Mouse (Mus musculus) liver, embryonic 12.5 days (tissue): ENCODE measurements around the gene Gm20458. TPM values are rescaled to one million over a fixed set of nuclear protein-coding genes. Genes with fewer than 3 reads are reported as not detected.

Source experiments
- ATAC-seq: fragments of 200-750 bp; cut with Nextera tagmentation; 2 replicates; pipeline ENCODE4 v1.8.0; 2017; ENCODE audit warnings: moderate number of reproducible peaks, mild to moderate bottlenecking, moderate library complexity
- H3K27ac ChIP-seq: fragments of 300-500 bp; sonication (generic); 2 replicates; pipeline ENCODE4 v1.5.1; 2016; ENCODE audit warnings: mild to moderate bottlenecking
- H3K27me3 ChIP-seq: fragments of 300-500 bp; sonication (generic); replicated peaks from 2 replicates; pipeline ENCODE4 v1.6.1; 2016; ENCODE audit warnings: mild to moderate bottlenecking, moderate library complexity
- H3K36me3 ChIP-seq: fragments of 300-500 bp; sonication (generic); 2 replicates; pipeline ENCODE4 v1.6.1; 2016; ENCODE audit warnings: mild to moderate bottlenecking, moderate library complexity
- H3K4me1 ChIP-seq: fragments of 300-500 bp; sonication (generic); 2 replicates; pipeline ENCODE4 v1.6.1; 2016
- H3K4me2 ChIP-seq: fragments of 300-500 bp; sonication (generic); 2 replicates; pipeline ENCODE4 v1.6.1; 2016; ENCODE audit warnings: mild to moderate bottlenecking, moderate library complexity
- H3K4me3 ChIP-seq: fragments of 300-500 bp; sonication (generic); 2 replicates; pipeline ENCODE4 v1.5.1; 2016; ENCODE audit warnings: mild to moderate bottlenecking, moderate library complexity
- H3K9ac ChIP-seq: fragments of 300-500 bp; sonication (generic); 2 replicates; pipeline ENCODE4 v1.6.1; 2016; ENCODE audit warnings: mild to moderate bottlenecking, moderate library complexity
- H3K9me3 ChIP-seq: fragments of 300-500 bp; sonication (generic); replicated peaks from 2 replicates; pipeline ENCODE4 v1.6.1; 2016; ENCODE audit warnings: mild to moderate bottlenecking, moderate library complexity
- WGBS: fragments of 180-500 bp; shearing (Covaris S2); methylation state at CpG from one replicate; pipeline ENCODE4 v1.1.7; 2016; ENCODE audit not compliant: insufficient replicate concordance; 5-methylcytosine and 5-hydroxymethylcytosine counted together
- polyA plus RNA-seq: library from polyadenylated mRNA; unstranded; fragments of >200 nt; fragmentation: Nextera tagmentation; extraction: Ambion mirVana; gene quantifications from 2 replicates; pipeline ENCODE4 v1.2.1, GENCODE M21; 2016

The Gm20458 gene
- polyA plus RNA-seq, 1 experiment from 2014 or later: 5.2 TPM

- no peak for ATAC-seq
- no peaks in the 10 kb centered on the region for H3K9me3 ChIP-seq
- 0 out of 2 replicates have a peak, but pooled peaks cover 4% of the 10 kb centered on the region for H3K4me1 ChIP-seq
- 58% methylated on average over 2 of the region's 2 CpGs for WGBS
- no peak overlapping the region for H3K27ac ChIP-seq
- no peak overlapping the region for H3K4me3 ChIP-seq
- no peaks in the 10 kb centered on the region for H3K36me3 ChIP-seq
- H3K9ac ChIP-seq: no peak overlapping the region
- no peak overlapping the region for H3K4me2 ChIP-seq
- peaks cover 59% of the 10 kb centered on the region for H3K27me3 ChIP-seq
These were observed 16.1 kb upstream of the Gm20458 start for GRCm38 (mm10) chr2:164444701-164445100.

- Histone ChIP-seq H3K9ac (no peak overlapping the region), H3K36me3 (no peaks in the 10 kb centered on the region), H3K4me1 (0 out of 2 replicates have a peak, but pooled peaks cover 4% of the 10 kb centered on the region), H3K4me3 (no peak overlapping the region), H3K27ac (no peak overlapping the region), H3K9me3 (no peaks in the 10 kb centered on the region), H3K27me3 (peaks cover 52% of the 10 kb centered on the region), H3K4me2 (no peak overlapping the region)
- ATAC-seq: no peak
- 54% methylated on average over 3 of the region's 3 CpGs for WGBS
These were observed 15.2 kb upstream of the Gm20458 start for GRCm38 (mm10) chr2:164445399-164446085.

- H3K4me3 ChIP-seq: no peak overlapping the region
- H3K4me1 ChIP-seq: 0 out of 2 replicates have a peak, but pooled peaks cover 2% of the 10 kb centered on the region
- 44% methylated on average over 3 of the region's 3 CpGs for WGBS
- no peak for ATAC-seq
- no peak overlapping the region for H3K9ac ChIP-seq
- H3K27ac ChIP-seq: no peak overlapping the region
- peaks cover 46% of the 10 kb centered on the region for H3K27me3 ChIP-seq
- H3K36me3 ChIP-seq: no peaks in the 10 kb centered on the region
- no peaks in the 10 kb centered on the region for H3K9me3 ChIP-seq
- H3K4me2 ChIP-seq: no peak overlapping the region
These were observed 14.7 kb upstream of the Gm20458 start for GRCm38 (mm10) chr2:164446086-164446469.

- Histone ChIP-seq H3K4me1 (no peaks in the 10 kb centered on the region), H3K36me3 (no peaks in the 10 kb centered on the region), H3K27ac (no peak overlapping the region), H3K4me2 (no peak overlapping the region), H3K9me3 (no peaks in the 10 kb centered on the region), H3K27me3 (peaks cover 36% of the 10 kb centered on the region), H3K4me3 (no peak overlapping the region), H3K9ac (no peak overlapping the region)
- WGBS: 42% methylated on average over 1 of the region's 1 CpGs
- ATAC-seq: no peak
These were observed 12.6 kb upstream of the Gm20458 start for GRCm38 (mm10) chr2:164448140-164448539.

DNA sequence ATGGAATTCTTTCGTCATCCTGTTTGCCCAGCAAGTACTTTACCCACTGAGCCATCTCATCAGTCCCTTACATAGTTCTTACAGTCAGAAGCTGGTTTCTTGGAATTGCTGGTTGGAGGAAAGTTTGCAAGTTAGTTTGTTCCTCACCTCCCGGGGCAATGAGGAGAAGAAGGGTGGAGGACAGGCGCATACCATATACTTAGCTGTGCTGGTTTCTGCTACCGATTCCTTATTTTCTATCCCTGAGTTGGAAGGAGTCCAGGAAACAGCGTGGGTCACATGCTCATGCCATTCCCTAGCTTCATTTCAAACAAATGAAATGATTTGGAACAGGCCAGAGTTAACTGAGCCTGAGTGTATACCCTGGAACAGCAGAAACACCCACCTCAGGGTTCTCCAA lies 11.8 kb upstream of the Gm20458 start:
- Histone ChIP-seq H3K36me3 (no peaks in the 10 kb centered on the region), H3K27ac (no peak overlapping the region), H3K9ac (no peak overlapping the region), H3K9me3 (no peaks in the 10 kb centered on the region), H3K27me3 (peaks cover 29% of the 10 kb centered on the region), H3K4me2 (no peak overlapping the region), H3K4me1 (0 out of 2 replicates have a peak, but pooled peaks cover under 1% of the 10 kb centered on the region), H3K4me3 (no peak overlapping the region)
- ATAC-seq: no peak
- 60% methylated on average over 5 of the region's 5 CpGs for WGBS

DNA sequence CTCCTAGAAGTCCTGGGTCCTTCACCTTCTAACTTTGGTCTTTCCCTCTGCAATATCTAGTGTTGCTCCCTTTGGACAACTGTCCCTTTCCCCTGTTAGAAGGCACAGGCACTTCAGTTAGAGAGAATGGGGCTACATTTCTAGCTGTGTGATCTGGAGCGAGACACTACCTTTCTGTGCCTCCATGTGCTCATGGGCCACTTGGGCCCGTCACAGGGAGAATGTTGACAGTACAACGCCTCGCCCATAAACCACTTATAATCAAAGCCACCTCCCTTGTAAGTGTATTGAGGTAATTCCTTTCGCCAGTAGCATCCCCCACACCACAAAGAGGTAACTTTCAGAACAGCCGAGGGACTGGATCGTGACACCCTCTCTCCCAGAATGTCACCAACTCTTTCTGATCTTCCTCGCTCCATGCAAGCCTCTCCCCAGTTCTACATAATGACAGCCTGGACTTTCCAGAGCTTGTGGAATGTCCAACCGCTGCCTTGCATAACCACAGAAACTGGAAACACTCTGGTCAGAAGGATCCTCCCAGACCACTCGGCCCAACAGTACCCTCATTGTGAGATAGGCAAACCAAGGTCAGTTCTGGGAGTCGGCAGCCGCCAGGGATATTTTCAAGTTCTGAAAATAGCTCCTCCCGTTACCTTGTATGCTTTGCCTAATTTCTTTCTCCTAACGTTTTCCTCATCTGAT lies 11.3 kb upstream of the Gm20458 start:
- no peak overlapping the region for H3K27ac ChIP-seq

DNA sequence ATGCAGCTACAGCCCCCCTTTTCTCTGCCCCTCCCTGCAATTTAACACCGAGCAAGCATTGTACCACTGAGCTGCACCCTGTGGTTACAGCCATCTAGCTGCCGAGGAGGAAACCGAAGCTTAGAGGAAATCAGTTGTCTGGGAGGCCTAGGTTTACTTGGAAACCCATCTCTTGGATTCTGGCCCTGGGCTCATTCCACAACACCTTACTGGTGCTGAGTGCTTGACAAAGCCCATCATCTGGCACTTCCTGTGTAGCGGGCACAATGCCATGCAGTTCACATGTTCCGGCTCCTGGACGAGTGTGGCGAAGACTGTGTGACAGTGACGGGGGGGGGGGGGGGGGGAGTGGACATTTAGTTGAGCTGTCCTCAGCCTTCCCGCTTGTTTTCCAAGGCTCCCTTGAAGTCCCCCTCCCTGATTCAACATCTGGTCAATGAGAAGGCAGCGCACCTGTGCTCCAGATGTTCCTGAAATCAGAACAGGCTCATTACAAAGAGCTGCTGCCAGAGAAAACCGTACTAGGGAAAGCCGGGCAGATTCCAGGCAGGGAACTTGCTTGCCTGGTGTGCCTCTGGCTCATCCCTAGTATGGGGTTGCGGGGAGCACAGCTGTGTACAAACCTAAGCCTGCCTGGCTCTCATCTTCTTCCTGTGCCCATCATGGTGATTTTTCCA lies 8.6 kb upstream of the Gm20458 start:
- WGBS: 56% methylated on average over 12 of the region's 13 CpGs
- H3K4me2 ChIP-seq: no peak overlapping the region

More for the DNA sequence above, 11.3 kb upstream of the Gm20458 start:
- H3K4me1 ChIP-seq: peaks cover 4% of the 10 kb centered on the region; the same call in 1 of the 2 replicates
- ATAC-seq: no peak
- no peaks in the 10 kb centered on the region for H3K9me3 ChIP-seq
- no peak overlapping the region for H3K4me2 ChIP-seq
- H3K27me3 ChIP-seq: peaks cover 23% of the 10 kb centered on the region
- 71% methylated on average over 14 of the region's 14 CpGs for WGBS
- H3K4me3 ChIP-seq: no peak overlapping the region
- no peaks in the 10 kb centered on the region for H3K36me3 ChIP-seq
- H3K9ac ChIP-seq: no peak overlapping the region

GRCm38 (mm10) chr2:164453047-164453757 lies 7.6 kb upstream of the Gm20458 start:
- no peak overlapping the region for H3K27ac ChIP-seq
- 64% methylated on average over 14 of the region's 14 CpGs for WGBS
- no peak for ATAC-seq

More for the DNA sequence above, 8.6 kb upstream of the Gm20458 start:
- Histone ChIP-seq H3K4me3 (no peak overlapping the region), H3K9me3 (no peaks in the 10 kb centered on the region), H3K36me3 (no peaks in the 10 kb centered on the region), H3K27ac (no peak overlapping the region), H3K4me1 (peaks cover 11% of the 10 kb centered on the region; the same call in 1 of the 2 replicates), H3K9ac (no peak overlapping the region), H3K27me3 (peaks cover 24% of the 10 kb centered on the region; the same call in 1 of the 2 replicates)
- no peak for ATAC-seq

GRCm38 (mm10) chr2:164453887-164454500 lies 6.8 kb upstream of the Gm20458 start:
- Histone ChIP-seq H3K27ac (no peak overlapping the region), H3K27me3 (peaks cover 34% of the 10 kb centered on the region), H3K4me1 (peaks cover 11% of the 10 kb centered on the region; the same call in 1 of the 2 replicates), H3K9me3 (no peaks in the 10 kb centered on the region), H3K4me2 (no peak overlapping the region), H3K9ac (no peak overlapping the region), H3K36me3 (no peaks in the 10 kb centered on the region), H3K4me3 (no peak overlapping the region)
- WGBS: 52% methylated on average over 7 of the region's 7 CpGs
- ATAC-seq: no peak

More at GRCm38 (mm10) chr2:164453047-164453757, 7.6 kb upstream of the Gm20458 start:
- Histone ChIP-seq H3K4me3 (no peak overlapping the region), H3K27me3 (peaks cover 29% of the 10 kb centered on the region; the same call in 1 of the 2 replicates), H3K36me3 (no peaks in the 10 kb centered on the region), H3K9ac (no peak overlapping the region), H3K4me2 (no peak overlapping the region), H3K4me1 (peaks cover 11% of the 10 kb centered on the region; the same call in 1 of the 2 replicates), H3K9me3 (no peaks in the 10 kb centered on the region)

GRCm38 (mm10) chr2:164454846-164455245 lies 5.9 kb upstream of the Gm20458 start:
- H3K36me3 ChIP-seq: no peaks in the 10 kb centered on the region
- H3K9ac ChIP-seq: no peak overlapping the region
- peaks cover 34% of the 10 kb centered on the region for H3K27me3 ChIP-seq
- H3K4me2 ChIP-seq: no peak overlapping the region
- no peak overlapping the region for H3K27ac ChIP-seq
- no peak overlapping the region for H3K4me3 ChIP-seq
- no peak for ATAC-seq
- no peaks in the 10 kb centered on the region for H3K9me3 ChIP-seq
- H3K4me1 ChIP-seq: peaks cover 11% of the 10 kb centered on the region; the same call in 1 of the 2 replicates
- 44% methylated on average over 10 of the region's 10 CpGs for WGBS
